Mouse (Mus musculus) heart, postnatal 14 days (tissue): ENCODE measurements around the gene Reep3. TPM values are rescaled to one million over a fixed set of nuclear protein-coding genes. Genes with fewer than 3 reads are reported as not detected.
"Not testable (repeated sequence)": the region's sequence is repeated elsewhere in the genome, so short reads cannot be mapped to it uniquely, and the experiment has no call there.

Source experiments
- DNase-seq, 2 experiments: peaks; one replicate each; pipeline ENCODE4 v3.0.0; 2021 to 2022
- intact Hi-C: fragments of 180-260 bp; cut with DNase I; formaldehyde crosslinking; loops from one replicate; pipeline ENCODE4 v1.15.1; 2025
- total RNA-seq, 2 experiments: library from RNA; stranded (reverse); gene quantifications; 2 replicates each; pipeline ENCODE4 v1.2.3; 2021

The Reep3 gene
- total RNA-seq, 2 experiments from 2014 or later = 28.4 to 31.5 TPM

GRCm38 (mm10) chr10:67112967-67113366 is 16.2 kb upstream of the Reep3 start:
- intact Hi-C loops, DNase-seq: not testable (repeated sequence)

- intact Hi-C loops = no loop called here
- no peak for DNase-seq
Measured at GRCm38 (mm10) chr10:67111799-67112177, 15.0 kb upstream of the Reep3 start.

GRCm38 (mm10) chr10:67111044-67111798 is 14.5 kb upstream of the Reep3 start:
- intact Hi-C loops = no loop called here
- DNase-seq = no peak

GRCm38 (mm10) chr10:67109635-67110034 is 12.9 kb upstream of the Reep3 start:
- no peak for DNase-seq
- intact Hi-C loops = no loop called here

- no peak for DNase-seq
- intact Hi-C loops = no loop called here
Measured at GRCm38 (mm10) chr10:67108096-67108495, 11.4 kb upstream of the Reep3 start.

GRCm38 (mm10) chr10:67107017-67107761 is 10.4 kb upstream of the Reep3 start:
- intact Hi-C loops = loop anchor here (2.0 kb wide), 1 partner anchor 20 kb away; no protein-coding TSS in a partner anchor
- no peak for DNase-seq

GRCm38 (mm10) chr10:67106400-67106799 is 9.7 kb upstream of the Reep3 start:
- DNase-seq = no peak

GRCm38 (mm10) chr10:67105331-67106217 is 8.8 kb upstream of the Reep3 start:
- intact Hi-C loops = loop anchor here (2.0 kb wide), 1 partner anchor 21 kb away; no protein-coding TSS in a partner anchor
- no peak for DNase-seq

More at GRCm38 (mm10) chr10:67106400-67106799, 9.7 kb upstream of the Reep3 start:
- intact Hi-C loops = loop anchor here (2.0 kb wide), 1 partner anchor 20 kb away; no protein-coding TSS in a partner anchor

- intact Hi-C loops = no loop called here
- no peak for DNase-seq
Measured at GRCm38 (mm10) chr10:67104543-67104942, 7.8 kb upstream of the Reep3 start.

- no peak for DNase-seq
- intact Hi-C loops = no loop called here
Measured at GRCm38 (mm10) chr10:67100831-67101251, 4.1 kb upstream of the Reep3 start.

GRCm38 (mm10) chr10:67100011-67100661 is 3.4 kb upstream of the Reep3 start:
- no peak for DNase-seq
- intact Hi-C loops = no loop called here

GRCm38 (mm10) chr10:67099183-67099929 is 2.6 kb upstream of the Reep3 start:
- intact Hi-C loops = no loop called here
- DNase-seq = no peak

GRCm38 (mm10) chr10:67098408-67099050 is 1.8 kb upstream of the Reep3 start:
- DNase-seq = no peak
- intact Hi-C loops = no loop called here

GRCm38 (mm10) chr10:67097437-67098150 is 849 bp upstream of the Reep3 start:
- intact Hi-C loops = loop anchor here (2.0 kb wide), 5 partner anchors 27 to 187 kb away; no protein-coding TSS in a partner anchor
- DNase-seq = no peak

GRCm38 (mm10) chr10:67095798-67096620 is 736 bp downstream of the Reep3 start, which contains the start of gene Jmjd1c:
Gene Jmjd1c (plus strand): TSS chr10:67096125.
- DNase-seq = peak; percentile 81 to 87
- intact Hi-C loops = loop anchor here (2.0 kb wide), 5 partner anchors 29 to 185 kb away; no protein-coding TSS in a partner anchor

- intact Hi-C loops = no loop called here
- no peak for DNase-seq
Measured at GRCm38 (mm10) chr10:67094922-67095321, 1.8 kb downstream of the Reep3 start.

- intact Hi-C loops = no loop called here
- DNase-seq = no peak
Measured at GRCm38 (mm10) chr10:67090611-67091010, 6.1 kb downstream of the Reep3 start.
